Mouse (Mus musculus) heart, embryonic 11.5 days (tissue): ENCODE data around the gene Ccnt1. TPM values are rescaled to one million over a fixed set of nuclear protein-coding genes. Genes with fewer than 3 reads are reported as not detected.

Source experiments
- ATAC-seq: fragments of 200-750 bp; cut with Nextera tagmentation; replicated peaks from 2 replicates; pipeline ENCODE4 v1.8.0; 2017; ENCODE audit warnings: moderate library complexity; ENCODE audit not compliant: insufficient number of reproducible peaks, low FRiP score, low TSS enrichment
- H3K27ac ChIP-seq: fragments of 300-500 bp; sonication (generic); 2 replicates; pipeline ENCODE4 v1.5.1; 2014; ENCODE audit warnings: mild to moderate bottlenecking, low read depth, low read length
- H3K27me3 ChIP-seq: fragments of 300-500 bp; sonication (generic); 2 replicates; pipeline ENCODE4 v1.6.1; 2014; ENCODE audit warnings: mild to moderate bottlenecking, low read length, mixed read lengths; ENCODE audit not compliant: control insufficient read depth, insufficient read depth
- H3K36me3 ChIP-seq: fragments of 300-500 bp; sonication (generic); 2 replicates; pipeline ENCODE4 v1.6.1; 2014; ENCODE audit warnings: mild to moderate bottlenecking, low read length, moderate library complexity, mixed read lengths; ENCODE audit not compliant: control insufficient read depth, insufficient read depth
- H3K4me1 ChIP-seq: fragments of 300-500 bp; sonication (generic); 2 replicates; pipeline ENCODE4 v1.6.1; 2014; ENCODE audit warnings: low read length; ENCODE audit not compliant: control insufficient read depth, insufficient read depth
- H3K4me2 ChIP-seq: fragments of 300-500 bp; sonication (generic); 2 replicates; pipeline ENCODE4 v1.6.1; 2014; ENCODE audit warnings: mild to moderate bottlenecking, moderate library complexity
- H3K4me3 ChIP-seq: fragments of 300-500 bp; sonication (generic); 2 replicates; pipeline ENCODE4 v1.5.1; 2014; ENCODE audit warnings: low read depth, low read length
- H3K9ac ChIP-seq: fragments of 300-500 bp; sonication (generic); 2 replicates; pipeline ENCODE4 v1.6.1; 2014; ENCODE audit warnings: mild to moderate bottlenecking, low read depth, low read length, moderate library complexity
- H3K9me3 ChIP-seq: fragments of 300-500 bp; sonication (generic); replicated peaks from 2 replicates; pipeline ENCODE4 v1.6.1; 2016; ENCODE audit warnings: low read length; ENCODE audit not compliant: control insufficient read depth
- WGBS: fragments of 180-500 bp; shearing (Covaris S2); extraction: QIAGEN DNeasy Blood & Tissue Kit; methylation state at CpG from one replicate; pipeline ENCODE4 v1.1.7; 2014; ENCODE audit not compliant: insufficient replicate concordance; 5-methylcytosine and 5-hydroxymethylcytosine counted together
- polyA plus RNA-seq: library from polyadenylated mRNA; unstranded; fragments of >200 nt; fragmentation: Nextera tagmentation; extraction: Ambion mirVana; gene quantifications from 2 replicates; pipeline ENCODE4 v1.2.1, GENCODE M21; 2014

The Ccnt1 gene
- polyA plus RNA-seq, 1 experiment from 2014 or later: 42.3 TPM

DNA sequence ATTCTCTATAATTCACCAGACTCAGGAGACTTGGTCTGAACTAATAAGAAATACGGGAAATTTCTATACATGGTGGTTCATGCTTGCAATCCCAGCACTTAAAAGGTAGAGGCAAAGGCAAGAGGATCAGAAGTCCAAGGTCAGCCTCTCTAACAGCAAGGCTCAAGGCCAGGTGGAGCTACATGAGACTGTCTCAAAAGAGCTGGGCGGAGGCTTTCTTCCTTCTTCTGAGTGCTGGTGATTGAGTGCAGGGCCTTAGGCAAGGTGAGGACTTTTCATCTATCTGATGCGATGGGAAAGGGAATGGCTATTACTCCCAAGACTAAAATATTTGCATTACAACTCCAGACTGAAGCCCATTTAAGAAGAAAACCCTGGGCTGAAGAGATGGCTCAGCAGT lies 25.6 kb downstream of the Ccnt1 start:
- no peak overlapping the region for H3K27ac ChIP-seq

DNA sequence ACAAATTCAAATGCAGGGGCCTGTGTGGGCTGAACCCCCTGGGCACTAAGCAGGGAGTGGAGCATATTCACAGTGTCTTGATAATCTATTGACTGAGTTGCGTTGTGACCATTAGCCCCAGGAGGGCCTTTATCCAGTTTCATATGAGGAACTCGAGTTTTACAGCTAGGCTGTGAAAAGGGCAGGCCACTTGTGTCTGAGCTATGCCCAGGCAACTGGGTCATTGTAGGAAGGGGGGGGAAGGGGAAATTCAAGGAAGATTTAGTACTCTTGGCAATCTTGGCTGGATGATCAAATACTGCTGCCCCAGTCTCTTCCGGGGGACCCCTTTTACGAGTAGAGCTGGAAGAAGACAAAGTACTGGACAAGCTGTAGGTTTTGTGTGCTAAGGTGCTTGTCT lies 27.4 kb downstream of the Ccnt1 start:
- H3K36me3 ChIP-seq: peaks cover 37% of the 10 kb centered on the region
- no peaks in the 10 kb centered on the region for H3K4me1 ChIP-seq
- no peaks in the 10 kb centered on the region for H3K9me3 ChIP-seq
- H3K4me3 ChIP-seq: no peak overlapping the region
- H3K27ac ChIP-seq: no peak overlapping the region
- no peak overlapping the region for H3K4me2 ChIP-seq
- no peak for ATAC-seq
- 89% methylated on average over 4 of the region's 4 CpGs for WGBS
- no peak overlapping the region for H3K9ac ChIP-seq
- H3K27me3 ChIP-seq: no peaks in the 10 kb centered on the region

More for the DNA sequence above, 25.6 kb downstream of the Ccnt1 start:
- H3K27me3 ChIP-seq: no peaks in the 10 kb centered on the region
- no peak for ATAC-seq
- no peaks in the 10 kb centered on the region for H3K4me1 ChIP-seq
- H3K9me3 ChIP-seq: no peaks in the 10 kb centered on the region
- no peak overlapping the region for H3K9ac ChIP-seq
- H3K4me3 ChIP-seq: no peak overlapping the region
- 91% methylated on average over 3 of the region's 3 CpGs for WGBS
- H3K36me3 ChIP-seq: peaks cover 32% of the 10 kb centered on the region
- no peak overlapping the region for H3K4me2 ChIP-seq

DNA sequence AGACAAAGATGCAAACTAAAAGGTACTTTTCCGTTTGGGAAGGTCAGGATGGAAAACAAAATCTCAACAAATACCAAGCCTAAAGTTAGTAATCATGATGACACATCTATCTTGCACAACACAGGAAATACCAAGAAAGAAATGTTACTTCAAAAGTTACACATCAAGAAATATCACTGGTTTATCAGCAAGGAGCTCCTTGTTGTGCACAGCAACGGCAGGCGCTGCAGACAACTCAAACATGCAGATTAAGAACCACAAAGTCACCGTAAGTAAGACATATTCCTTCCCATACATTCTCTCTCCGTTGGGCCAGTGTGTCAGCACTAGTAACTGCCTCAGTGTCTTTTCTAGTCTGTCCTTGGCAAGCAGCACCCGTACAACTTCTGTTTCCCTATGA lies 29.7 kb downstream of the Ccnt1 start:
- no peak for ATAC-seq
- no peak overlapping the region for H3K27ac ChIP-seq
- no peaks in the 10 kb centered on the region for H3K4me1 ChIP-seq
- no peaks in the 10 kb centered on the region for H3K27me3 ChIP-seq
- H3K4me3 ChIP-seq: no peak overlapping the region
- WGBS: 84% methylated on average over 6 of the region's 6 CpGs
- H3K4me2 ChIP-seq: no peak overlapping the region
- H3K36me3 ChIP-seq: peaks cover 23% of the 10 kb centered on the region
- no peak overlapping the region for H3K9ac ChIP-seq
- no peaks in the 10 kb centered on the region for H3K9me3 ChIP-seq

DNA sequence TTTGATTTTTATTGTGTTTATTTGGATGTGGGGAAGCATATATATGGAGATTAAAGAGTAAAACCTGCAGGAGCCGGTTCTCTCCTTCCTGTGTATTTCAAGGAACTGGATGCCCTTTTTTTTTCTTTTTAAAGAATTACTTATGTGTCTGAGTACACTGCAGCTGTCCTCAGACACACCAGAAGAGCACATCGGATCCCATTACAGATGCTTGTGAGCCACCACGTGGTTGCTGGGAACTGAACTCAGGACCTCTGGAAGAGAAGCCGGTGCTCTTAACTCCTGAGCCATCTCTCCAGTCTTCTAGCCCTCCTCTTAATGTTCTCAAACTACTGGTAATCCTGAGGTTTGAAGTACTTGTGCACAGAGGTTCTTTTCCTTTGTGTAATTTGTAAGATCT lies 32.8 kb downstream of the Ccnt1 start:
- Histone ChIP-seq H3K4me3 (no peak overlapping the region), H3K4me1 (no peaks in the 10 kb centered on the region), H3K9me3 (no peaks in the 10 kb centered on the region), H3K36me3 (0 out of 2 replicates have a peak, but pooled peaks cover 10% of the 10 kb centered on the region), H3K4me2 (no peak overlapping the region), H3K27me3 (no peaks in the 10 kb centered on the region), H3K27ac (no peak overlapping the region), H3K9ac (no peak overlapping the region)
- no peak for ATAC-seq
- 76% methylated on average over 4 of the region's 4 CpGs for WGBS

DNA sequence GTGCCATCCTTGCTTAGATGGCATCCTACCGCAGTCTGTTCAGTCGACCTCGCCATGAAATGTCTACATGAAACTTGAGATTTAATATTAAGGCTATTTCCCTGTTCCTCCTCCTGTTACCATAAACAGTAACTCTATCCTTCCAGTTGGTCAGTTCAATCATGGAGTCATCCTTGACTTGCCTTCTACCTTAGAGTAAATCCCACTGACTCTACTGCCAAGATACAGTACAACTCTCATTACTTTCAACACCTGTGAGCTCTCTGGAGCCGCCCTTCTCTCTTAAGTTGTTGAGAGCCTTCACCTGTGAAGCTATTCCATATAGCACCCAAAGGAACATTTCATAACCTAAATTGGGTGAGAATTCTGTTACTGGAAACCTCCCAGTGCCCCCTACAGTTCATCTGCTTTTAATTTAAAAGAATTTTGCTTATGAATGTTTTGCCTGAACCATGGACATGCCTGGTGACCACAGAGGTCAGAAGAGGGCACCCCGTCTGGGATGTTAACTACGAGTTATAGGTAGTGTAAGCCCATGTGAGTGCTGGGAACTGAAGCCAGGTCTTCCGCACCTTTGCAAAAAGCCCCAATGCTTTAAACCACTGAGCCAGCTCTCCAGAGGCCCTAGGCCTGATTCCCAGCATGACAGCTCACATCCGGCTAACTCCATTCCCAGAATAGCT lies 33.8 kb downstream of the Ccnt1 start:
- Histone ChIP-seq H3K9ac (no peak overlapping the region), H3K9me3 (no peaks in the 10 kb centered on the region), H3K4me2 (no peak overlapping the region), H3K4me3 (no peak overlapping the region), H3K27me3 (no peaks in the 10 kb centered on the region), H3K4me1 (peaks cover 6% of the 10 kb centered on the region; the same call in 1 of the 2 replicates), H3K36me3 (0 out of 2 replicates have a peak, but pooled peaks cover 7% of the 10 kb centered on the region), H3K27ac (no peak overlapping the region)
- 83% methylated on average over 8 of the region's 8 CpGs for WGBS
- ATAC-seq: no peak

DNA sequence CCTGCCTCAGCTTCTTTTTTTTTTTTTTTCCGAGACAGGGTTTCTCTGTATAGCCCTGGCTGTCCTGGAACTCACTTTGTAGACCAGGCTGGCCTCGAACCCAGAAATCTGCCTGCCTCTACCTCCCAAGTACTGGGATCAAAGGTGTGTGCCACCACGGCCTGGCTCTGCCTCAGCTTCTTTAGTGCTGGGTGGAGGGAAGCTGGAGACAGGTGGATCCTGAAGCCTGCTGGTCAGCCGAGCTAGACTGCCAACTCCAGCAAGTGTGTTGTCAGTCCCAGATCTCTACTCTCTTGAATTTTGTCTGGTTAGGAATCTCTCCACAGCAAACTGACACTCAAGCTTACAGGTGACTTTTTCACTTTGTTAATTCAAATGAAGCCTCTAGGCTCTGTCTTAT lies 34.8 kb downstream of the Ccnt1 start:
- Histone ChIP-seq H3K27me3 (no peaks in the 10 kb centered on the region), H3K9me3 (no peaks in the 10 kb centered on the region), H3K9ac (no peak overlapping the region), H3K27ac (no peak overlapping the region), H3K4me3 (no peak overlapping the region), H3K4me1 (peaks cover 6% of the 10 kb centered on the region; the same call in 1 of the 2 replicates), H3K4me2 (no peak overlapping the region), H3K36me3 (peaks cover 11% of the 10 kb centered on the region; the same call in 1 of the 2 replicates)
- ATAC-seq: no peak
- 78% methylated on average over 4 of the region's 4 CpGs for WGBS

DNA sequence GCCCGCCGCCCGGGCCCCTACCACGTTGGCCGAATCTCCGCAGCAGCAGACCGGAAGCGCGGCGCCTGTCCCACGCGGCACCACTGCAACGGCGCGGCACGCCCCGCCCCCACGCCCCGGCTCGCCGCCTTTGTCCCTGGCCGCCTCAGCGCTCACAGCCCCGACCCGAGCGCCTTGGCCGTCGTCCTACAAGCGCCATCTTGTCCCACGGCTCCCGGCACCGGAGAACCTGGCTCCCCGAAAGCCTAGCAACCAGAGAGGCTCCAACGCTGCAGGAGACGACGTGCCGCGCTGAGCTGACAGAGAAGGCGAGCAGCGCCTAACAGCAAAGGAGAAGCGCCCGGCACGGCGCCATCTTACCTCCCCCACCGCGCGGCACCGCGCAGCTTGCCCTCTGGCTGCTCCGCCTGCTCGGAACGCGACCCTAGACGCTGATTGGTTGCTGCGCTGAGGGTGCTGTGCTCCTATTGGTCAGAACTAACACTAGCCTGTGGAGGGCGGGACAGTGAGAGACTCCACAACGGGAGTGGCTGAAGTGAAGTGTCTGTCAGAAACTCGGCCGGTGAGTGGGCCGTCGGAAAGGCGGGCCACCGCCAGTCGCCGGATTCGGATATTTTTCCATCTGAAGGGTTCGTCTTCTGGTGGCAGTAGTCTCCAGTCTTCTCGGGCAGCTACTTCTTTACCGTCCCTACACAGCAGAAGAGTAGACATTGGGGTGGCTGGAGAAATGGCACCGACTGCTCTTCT lies 36.7 kb downstream of the Ccnt1 start, which contains the start of gene Kansl2:
Kansl2 (minus strand) TSS at position 384 of the 747 bp plus-strand sequence.
- peaks cover 6% of the 10 kb centered on the region; the same call in 1 of the 2 replicates for H3K4me1 ChIP-seq
- ATAC-seq: peak; percentile 100
- peak within 1 kb of the TSS; percentile 65 for H3K4me3 ChIP-seq
- no peaks in the 10 kb centered on the region for H3K9me3 ChIP-seq
- peak within 1 kb of the TSS; percentile 97 for H3K27ac ChIP-seq
- peak within 1 kb of the TSS; percentile 81 for H3K4me2 ChIP-seq
- no peaks in the 10 kb centered on the region for H3K27me3 ChIP-seq
- peak within 1 kb of the TSS; percentile 90 for H3K9ac ChIP-seq
- peaks cover 15% of the 10 kb centered on the region for H3K36me3 ChIP-seq
- WGBS: under 1% methylated on average over 68 of the region's 70 CpGs

DNA sequence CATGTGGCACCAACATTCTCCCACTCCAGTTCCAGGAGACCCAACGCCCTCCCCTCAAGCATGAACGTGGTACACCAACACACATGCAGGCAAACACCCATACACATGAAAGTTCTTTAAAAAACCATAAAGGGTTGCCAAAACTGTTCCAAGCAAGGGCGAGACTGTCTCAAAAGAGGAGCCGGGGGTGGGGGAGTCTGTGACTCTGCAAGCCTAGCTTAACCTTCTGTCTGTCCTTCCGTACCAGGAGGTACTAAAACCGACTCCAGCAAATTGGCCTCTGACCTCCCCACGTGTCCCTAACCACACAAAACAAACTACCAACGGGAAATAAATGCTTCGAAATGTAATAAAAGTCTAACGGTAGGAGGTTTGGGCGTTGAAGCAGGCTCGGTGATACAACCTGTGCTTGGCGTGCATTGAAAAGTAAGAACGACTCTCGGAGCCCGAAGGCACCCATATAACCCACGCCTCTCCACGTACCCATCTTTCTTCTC lies 37.6 kb downstream of the Ccnt1 start:
- Histone ChIP-seq H3K27me3 (no peaks in the 10 kb centered on the region), H3K9ac (peak overlapping the region; percentile 90), H3K9me3 (no peaks in the 10 kb centered on the region), H3K4me3 (peak overlapping the region; percentile 65), H3K4me2 (peak overlapping the region; percentile 81), H3K36me3 (peaks cover 16% of the 10 kb centered on the region), H3K27ac (no peak overlapping the region), H3K4me1 (peaks cover 6% of the 10 kb centered on the region; the same call in 1 of the 2 replicates)
- ATAC-seq: no peak
- WGBS: under 1% methylated on average over 18 of the region's 18 CpGs
